Mouse (Mus musculus): ENCODE results near the gene Slc25a17. TPM values are rescaled to one million over a fixed set of nuclear protein-coding genes. Genes with fewer than 3 reads are reported as not detected.

The Slc25a17 gene
- polyA plus RNA-seq, 1 experiment from 2014 or later: 77.9 TPM

GRCm38 (mm10) chr15:81361417-81362015, 904 bp upstream of the Slc25a17 start:
- 31% methylated on average over 10 of the region's 10 CpGs for WGBS
- no peaks in the 10 kb centered on the region for H3K9me3 ChIP-seq (ENCODE audit: control insufficient read depth, low read length)

GRCm38 (mm10) chr15:81361022-81361404, 401 bp upstream of the Slc25a17 start:
- H3K4me2 ChIP-seq (ENCODE audit: low read length): peak overlapping the region; percentile 85
- H3K4me3 ChIP-seq (ENCODE audit: low read depth, low read length): peak overlapping the region; percentile 61
- H3K9ac ChIP-seq (ENCODE audit: low read length): peak overlapping the region; percentile 58; the same call in 1 of the 2 replicates
- 32% methylated on average over 6 of the region's 6 CpGs for WGBS
- DNase-seq (ENCODE audit: low spot score): no peak
- peaks cover 37% of the 10 kb centered on the region for H3K36me3 ChIP-seq (ENCODE audit: control insufficient read depth, insufficient read depth, low read length)
- H3K27ac ChIP-seq (ENCODE audit: low read depth): peak overlapping the region; percentile 58
- peak; percentile 72 for ATAC-seq (replicated peaks; ENCODE audit: low FRiP score, low TSS enrichment, low read depth)
- peaks cover 19% of the 10 kb centered on the region; the same call in 1 of the 2 replicates for H3K4me1 ChIP-seq (replicated peaks; ENCODE audit: control insufficient read depth, insufficient read depth, low read length)
- no peaks in the 10 kb centered on the region for H3K27me3 ChIP-seq (replicated peaks; ENCODE audit: control insufficient read depth, insufficient read depth, low read length)
- no peaks in the 10 kb centered on the region for H3K9me3 ChIP-seq (ENCODE audit: control insufficient read depth, low read length)

More at GRCm38 (mm10) chr15:81361417-81362015, 904 bp upstream of the Slc25a17 start:
- Histone ChIP-seq H3K27me3 (replicated peaks; ENCODE audit: control insufficient read depth, insufficient read depth, low read length) (no peaks in the 10 kb centered on the region), H3K4me2 (ENCODE audit: low read length) (peak overlapping the region; percentile 85), H3K4me3 (ENCODE audit: low read depth, low read length) (peak overlapping the region; percentile 61; the same call in 1 of the 2 replicates), H3K4me1 (replicated peaks; ENCODE audit: control insufficient read depth, insufficient read depth, low read length) (peaks cover 19% of the 10 kb centered on the region; the same call in 1 of the 2 replicates), H3K27ac (ENCODE audit: low read depth) (peak overlapping the region; percentile 58), H3K36me3 (ENCODE audit: control insufficient read depth, insufficient read depth, low read length) (peaks cover 42% of the 10 kb centered on the region), H3K9ac (ENCODE audit: low read length) (no peak overlapping the region)
- no peak for ATAC-seq (replicated peaks; ENCODE audit: low FRiP score, low TSS enrichment, low read depth)
- DNase-seq (ENCODE audit: low spot score): no peak

GRCm38 (mm10) chr15:81359421-81359820, 1.2 kb downstream of the Slc25a17 start:
- peak overlapping the region; percentile 61; the same call in 1 of the 2 replicates for H3K4me3 ChIP-seq (ENCODE audit: low read depth, low read length)

GRCm38 (mm10) chr15:81358943-81359342, 1.7 kb downstream of the Slc25a17 start:
- peaks cover 16% of the 10 kb centered on the region for H3K36me3 ChIP-seq (ENCODE audit: control insufficient read depth, insufficient read depth, low read length)
- peak overlapping the region; percentile 85; the same call in 1 of the 2 replicates for H3K4me2 ChIP-seq (ENCODE audit: low read length)
- no peaks in the 10 kb centered on the region for H3K27me3 ChIP-seq (replicated peaks; ENCODE audit: control insufficient read depth, insufficient read depth, low read length)
- 82% methylated on average over 3 of the region's 3 CpGs for WGBS
- peaks cover 19% of the 10 kb centered on the region; the same call in 1 of the 2 replicates for H3K4me1 ChIP-seq (replicated peaks; ENCODE audit: control insufficient read depth, insufficient read depth, low read length)
- H3K9me3 ChIP-seq (ENCODE audit: control insufficient read depth, low read length): no peaks in the 10 kb centered on the region
- DNase-seq (ENCODE audit: low spot score): no peak
- ATAC-seq (replicated peaks; ENCODE audit: low FRiP score, low TSS enrichment, low read depth): no peak
- H3K9ac ChIP-seq (ENCODE audit: low read length): no peak overlapping the region
- no peak overlapping the region for H3K4me3 ChIP-seq (ENCODE audit: low read depth, low read length)
- no peak overlapping the region for H3K27ac ChIP-seq (ENCODE audit: low read depth)

More at GRCm38 (mm10) chr15:81359421-81359820, 1.2 kb downstream of the Slc25a17 start:
- Histone ChIP-seq H3K27me3 (replicated peaks; ENCODE audit: control insufficient read depth, insufficient read depth, low read length) (no peaks in the 10 kb centered on the region), H3K4me1 (replicated peaks; ENCODE audit: control insufficient read depth, insufficient read depth, low read length) (peaks cover 19% of the 10 kb centered on the region; the same call in 1 of the 2 replicates), H3K4me2 (ENCODE audit: low read length) (peak overlapping the region; percentile 85), H3K9me3 (ENCODE audit: control insufficient read depth, low read length) (no peaks in the 10 kb centered on the region), H3K9ac (ENCODE audit: low read length) (no peak overlapping the region), H3K27ac (ENCODE audit: low read depth) (no peak overlapping the region), H3K36me3 (ENCODE audit: control insufficient read depth, insufficient read depth, low read length) (peaks cover 21% of the 10 kb centered on the region)
- WGBS: 88% methylated on average over 5 of the region's 5 CpGs
- DNase-seq (ENCODE audit: low spot score) (no peak), ATAC-seq (replicated peaks; ENCODE audit: low FRiP score, low TSS enrichment, low read depth) (no peak)

GRCm38 (mm10) chr15:81356946-81357345, 3.7 kb downstream of the Slc25a17 start:
- no peaks in the 10 kb centered on the region for H3K9me3 ChIP-seq (ENCODE audit: control insufficient read depth, low read length)
- no peaks in the 10 kb centered on the region for H3K27me3 ChIP-seq (replicated peaks; ENCODE audit: control insufficient read depth, insufficient read depth, low read length)
- DNase-seq (ENCODE audit: low spot score) (no peak), ATAC-seq (replicated peaks; ENCODE audit: low FRiP score, low TSS enrichment, low read depth) (no peak)
- no peak overlapping the region for H3K4me2 ChIP-seq (ENCODE audit: low read length)
- H3K27ac ChIP-seq (ENCODE audit: low read depth): no peak overlapping the region
- H3K4me1 ChIP-seq (replicated peaks; ENCODE audit: control insufficient read depth, insufficient read depth, low read length): peaks cover 19% of the 10 kb centered on the region; the same call in 1 of the 2 replicates
- H3K9ac ChIP-seq (ENCODE audit: low read length): no peak overlapping the region
- no peak overlapping the region for H3K4me3 ChIP-seq (ENCODE audit: low read depth, low read length)
- H3K36me3 ChIP-seq (ENCODE audit: control insufficient read depth, insufficient read depth, low read length): no peaks in the 10 kb centered on the region; the same call in 1 of the 2 replicates
- 27% methylated on average over 5 of the region's 5 CpGs for WGBS

GRCm38 (mm10) chr15:81355146-81355761, 5.4 kb downstream of the Slc25a17 start:
- WGBS: 58% methylated on average over 3 of the region's 3 CpGs
- 0 out of 2 replicates have a peak, but pooled peaks have one; percentile 58 for ATAC-seq (replicated peaks; ENCODE audit: low FRiP score, low TSS enrichment, low read depth)

GRCm38 (mm10) chr15:81352638-81353037, 8.0 kb downstream of the Slc25a17 start:
- no peaks in the 10 kb centered on the region for H3K9me3 ChIP-seq (ENCODE audit: control insufficient read depth, low read length)
- DNase-seq (ENCODE audit: low spot score) (no peak), ATAC-seq (replicated peaks; ENCODE audit: low FRiP score, low TSS enrichment, low read depth) (no peak)
- H3K4me1 ChIP-seq (replicated peaks; ENCODE audit: control insufficient read depth, insufficient read depth, low read length): 0 out of 2 replicates have a peak, but pooled peaks cover 5% of the 10 kb centered on the region
- no peaks in the 10 kb centered on the region for H3K27me3 ChIP-seq (replicated peaks; ENCODE audit: control insufficient read depth, insufficient read depth, low read length)
- H3K9ac ChIP-seq (ENCODE audit: low read length): no peak overlapping the region
- 70% methylated on average over 1 of the region's 1 CpGs for WGBS
- H3K27ac ChIP-seq (ENCODE audit: low read depth): no peak overlapping the region
- H3K36me3 ChIP-seq (ENCODE audit: control insufficient read depth, insufficient read depth, low read length): no peaks in the 10 kb centered on the region
- no peak overlapping the region for H3K4me2 ChIP-seq (ENCODE audit: low read length)
- H3K4me3 ChIP-seq (ENCODE audit: low read depth, low read length): no peak overlapping the region

More at GRCm38 (mm10) chr15:81355146-81355761, 5.4 kb downstream of the Slc25a17 start:
- Histone ChIP-seq H3K9ac (ENCODE audit: low read length) (no peak overlapping the region), H3K4me2 (ENCODE audit: low read length) (no peak overlapping the region), H3K36me3 (ENCODE audit: control insufficient read depth, insufficient read depth, low read length) (no peaks in the 10 kb centered on the region; the same call in 1 of the 2 replicates), H3K4me3 (ENCODE audit: low read depth, low read length) (no peak overlapping the region), H3K4me1 (replicated peaks; ENCODE audit: control insufficient read depth, insufficient read depth, low read length) (peaks cover 18% of the 10 kb centered on the region; the same call in 1 of the 2 replicates), H3K9me3 (ENCODE audit: control insufficient read depth, low read length) (no peaks in the 10 kb centered on the region), H3K27ac (ENCODE audit: low read depth) (no peak overlapping the region), H3K27me3 (replicated peaks; ENCODE audit: control insufficient read depth, insufficient read depth, low read length) (no peaks in the 10 kb centered on the region)
- peak; percentile 69 for DNase-seq (ENCODE audit: low spot score)

GRCm38 (mm10) chr15:81350401-81350800, 10.2 kb downstream of the Slc25a17 start:
- Histone ChIP-seq H3K27ac (ENCODE audit: low read depth) (no peak overlapping the region), H3K9ac (ENCODE audit: low read length) (no peak overlapping the region), H3K27me3 (replicated peaks; ENCODE audit: control insufficient read depth, insufficient read depth, low read length) (no peaks in the 10 kb centered on the region), H3K4me1 (replicated peaks; ENCODE audit: control insufficient read depth, insufficient read depth, low read length) (0 out of 2 replicates have a peak, but pooled peaks cover 5% of the 10 kb centered on the region), H3K36me3 (ENCODE audit: control insufficient read depth, insufficient read depth, low read length) (no peaks in the 10 kb centered on the region), H3K4me2 (ENCODE audit: low read length) (no peak overlapping the region), H3K4me3 (ENCODE audit: low read depth, low read length) (no peak overlapping the region), H3K9me3 (ENCODE audit: control insufficient read depth, low read length) (no peaks in the 10 kb centered on the region)
- DNase-seq (ENCODE audit: low spot score): no peak
- no peak for ATAC-seq (replicated peaks; ENCODE audit: low FRiP score, low TSS enrichment, low read depth)
- WGBS: 53% methylated on average over 1 of the region's 1 CpGs
